Mouse (Mus musculus): ENCODE data around the gene Plekhd1. TPM values are rescaled to one million over a fixed set of nuclear protein-coding genes. Genes with fewer than 3 reads are reported as not detected.

Gene Plekhd1
- 0.36 TPM in 1 of 2 replicates, not detected in the other for polyA plus RNA-seq (2015; fragmentation: Nextera tagmentation; extraction: Ambion mirVana)

GRCm38 (mm10) chr12:80692269-80692972 is at the start of gene Plekhd1:
Gene Plekhd1 (plus strand): TSS chr12:80692591.

GRCm38 (mm10) chr12:80643693-80644505 is 48.5 kb upstream of the Plekhd1 start, which contains the start of the genes Slc39a9 and Erh:
Gene Slc39a9 (plus strand): TSS chr12:80643883.
Gene Erh (minus strand): TSS chr12:80644341.

GRCm38 (mm10) chr12:80760396-80760801 is 68.0 kb downstream of the Plekhd1 start, which contains the start of gene Ccdc177:
Gene Ccdc177 (minus strand): TSS chr12:80760687.

Other genes starting within 250 kb of the Plekhd1 start
- gene Exd2, start 229.5 kb upstream of the Plekhd1 start, polyA plus RNA-seq (2015; fragmentation: Nextera tagmentation; extraction: Ambion mirVana) = 13.7 and 13.8 TPM in 2 replicates
- 11.2 TPM in 2 replicates for gene Galnt16, start 174.3 kb upstream of the Plekhd1 start, polyA plus RNA-seq (2015; fragmentation: Nextera tagmentation; extraction: Ambion mirVana)
- gene Slc39a9, start 48.7 kb upstream of the Plekhd1 start, polyA plus RNA-seq (2015; fragmentation: Nextera tagmentation; extraction: Ambion mirVana) = 9.0 and 13.1 TPM in 2 replicates
- gene Erh, start 48.2 kb upstream of the Plekhd1 start, polyA plus RNA-seq (2015; fragmentation: Nextera tagmentation; extraction: Ambion mirVana) = 129 and 132 TPM in 2 replicates
- gene Ccdc177, start 68.1 kb downstream of the Plekhd1 start, polyA plus RNA-seq (2015; fragmentation: Nextera tagmentation; extraction: Ambion mirVana) = 0.08 and 0.10 TPM in 2 replicates
- 11.4 and 14.0 TPM in 2 replicates for gene Susd6, start 97.9 kb downstream of the Plekhd1 start, polyA plus RNA-seq (2015; fragmentation: Nextera tagmentation; extraction: Ambion mirVana)